In genomic region chr5:99994680-99995079, GRCm38 (mm10) we compare ENCODE assay signal across 12 mouse cellular contexts.
"Had no signal": no experiment of that assay in that cellular context is flagged by ENCODE, and none has a peak within 500 bp of the region (broad histone marks: within the 10 kb centered on the region; RNA-seq: fewer than 3 reads in every experiment).

No protein-coding gene starts in this region.

- H3K4me1 ChIP-seq: kidney, embryonic 15.5 days; limb, embryonic 10.5 days; midbrain, embryonic 10.5 days had no signal

- H3K4me3 ChIP-seq: kidney, embryonic 15.5 days; left cerebral cortex, adult 2 months; limb, embryonic 10.5 days; midbrain, embryonic 10.5 days had no signal

- ATAC-seq: midbrain, embryonic 16.5 days had no signal

- H3K27me3 ChIP-seq: kidney, embryonic 15.5 days had no signal

- H3K27ac ChIP-seq: kidney, embryonic 15.5 days; left cerebral cortex, adult 2 months; limb, embryonic 10.5 days; midbrain, embryonic 10.5 days had no signal

- H3K9ac ChIP-seq: kidney, embryonic 15.5 days; lung, embryonic 14.5 days had no signal

- H3K4me2 ChIP-seq: kidney, embryonic 15.5 days; lung, embryonic 14.5 days had no signal

- DNase-seq: lung, embryonic 14.5 days; lung, postnatal 10 days; lung, postnatal 4 days; right cerebral cortex, adult 18-20 months; spleen, adult 18-20 months; thymus, adult 18-20 months; thymus, postnatal 14 days had no signal

- H3K9me3 ChIP-seq: kidney, embryonic 15.5 days; limb, embryonic 10.5 days had no signal

- H3K36me3 ChIP-seq: kidney, embryonic 15.5 days; limb, embryonic 10.5 days; midbrain, embryonic 10.5 days had no signal
